Mouse (Mus musculus) midbrain, embryonic 10.5 days (tissue): ENCODE data around the gene Ndufa8. TPM values are rescaled to one million over a fixed set of nuclear protein-coding genes. Genes with fewer than 3 reads are reported as not detected.
A peak's percentile ranks its signal among the peaks of the same experiment; 100 is the strongest.

ENCODE experiments used
- DNase-seq: peaks from one replicate; pipeline ENCODE4 v3.0.0-alpha.2; 2017; ENCODE audit warnings: low spot score
- H3K27ac ChIP-seq: fragments of 300-500 bp; sonication (generic); replicated peaks from 2 replicates; pipeline ENCODE4 v1.5.1; 2016; ENCODE audit warnings: mild to moderate bottlenecking
- H3K27me3 ChIP-seq: fragments of 300-500 bp; sonication (generic); 2 replicates; pipeline ENCODE4 v1.6.1; 2016; ENCODE audit warnings: low read depth, mild to moderate bottlenecking; ENCODE audit not compliant: poor library complexity, severe bottlenecking
- H3K36me3 ChIP-seq: fragments of 300-500 bp; sonication (generic); 2 replicates; pipeline ENCODE4 v1.6.1; 2016; ENCODE audit warnings: mild to moderate bottlenecking, moderate library complexity
- H3K4me1 ChIP-seq: fragments of 300-500 bp; sonication (generic); 2 replicates; pipeline ENCODE4 v1.6.1; 2016
- H3K4me3 ChIP-seq: fragments of 300-500 bp; sonication (generic); 2 replicates; pipeline ENCODE4 v1.5.1; 2016; ENCODE audit warnings: mild to moderate bottlenecking, moderate library complexity
- H3K9me3 ChIP-seq: fragments of 300-500 bp; sonication (generic); replicated peaks from 2 replicates; pipeline ENCODE4 v1.6.1; 2016; ENCODE audit warnings: mild to moderate bottlenecking
- WGBS: fragments of 180-500 bp; shearing (Covaris S2); methylation state at CpG from one replicate; pipeline ENCODE4 v1.1.7; 2016; 5-methylcytosine and 5-hydroxymethylcytosine counted together
- polyA plus RNA-seq: library from polyadenylated mRNA; unstranded; fragments of >200 nt; fragmentation: Nextera tagmentation; extraction: Ambion mirVana; gene quantifications from 2 replicates; pipeline ENCODE4 v1.2.1, GENCODE M21; 2016

The Ndufa8 gene
- polyA plus RNA-seq, 1 experiment from 2014 or later, result 202 TPM

DNA sequence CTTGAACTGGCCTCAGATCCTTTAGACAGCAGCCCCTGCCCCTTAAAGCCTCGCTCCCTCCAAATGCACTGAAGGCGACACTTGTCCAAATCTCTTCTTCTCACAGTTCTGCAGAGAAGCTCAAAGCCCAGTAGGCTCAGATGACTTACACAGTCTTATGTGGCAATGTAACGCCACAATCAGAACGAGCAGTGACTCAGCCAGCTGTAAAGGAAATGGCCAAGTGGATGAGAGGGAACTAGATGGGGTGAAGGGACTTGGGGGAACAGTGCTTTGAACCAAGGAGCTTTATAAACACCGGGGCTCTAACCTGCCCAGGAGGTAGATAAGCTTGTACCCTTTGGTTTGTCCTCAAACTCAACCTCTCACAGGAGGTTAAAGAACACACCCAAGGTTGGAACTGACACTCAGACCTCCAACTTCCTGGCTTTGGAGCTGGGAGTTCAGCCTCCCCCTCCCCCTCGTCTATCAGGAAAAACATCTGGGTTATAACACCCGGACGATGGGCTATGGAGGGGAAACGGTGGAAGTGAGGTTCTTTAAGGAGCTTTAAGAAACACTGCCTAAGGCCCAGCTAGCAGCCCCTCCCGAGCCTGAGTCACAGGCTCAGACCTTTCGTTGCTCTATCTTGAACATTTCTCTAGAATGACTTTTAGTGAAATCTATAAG lies 13.7 kb downstream of the Ndufa8 start:
- H3K9me3 ChIP-seq, result no peaks in the 10 kb centered on the region
- WGBS, result 84% methylated on average over 11 of the region's 11 CpGs
- no peak overlapping the region for H3K4me3 ChIP-seq
- no peak overlapping the region for H3K27ac ChIP-seq
- peaks cover 47% of the 10 kb centered on the region for H3K36me3 ChIP-seq
- DNase-seq, result no peak
- no peaks in the 10 kb centered on the region for H3K27me3 ChIP-seq
- no peaks in the 10 kb centered on the region for H3K4me1 ChIP-seq

DNA sequence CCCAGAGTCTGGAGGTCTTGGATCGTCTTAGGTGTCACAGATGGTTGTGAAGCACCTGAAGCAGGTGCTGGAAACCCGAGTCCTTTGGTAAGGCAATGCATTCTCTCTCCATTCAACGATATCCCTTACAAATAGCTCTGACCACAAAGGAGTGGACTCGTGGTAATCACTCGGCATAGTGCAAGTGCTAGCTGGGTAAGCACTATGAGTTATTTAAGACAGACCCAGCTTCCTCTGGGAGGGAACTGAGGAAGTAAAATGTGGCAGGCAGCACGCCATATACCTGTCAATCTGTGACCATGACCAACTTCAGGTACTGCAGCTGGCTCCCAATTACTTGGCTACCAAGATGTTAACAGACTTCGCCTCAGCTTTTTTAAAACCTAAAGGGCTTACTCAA lies 14.3 kb downstream of the Ndufa8 start:
- no peak overlapping the region for H3K4me3 ChIP-seq
- no peaks in the 10 kb centered on the region for H3K27me3 ChIP-seq
- DNase-seq, result no peak
- 91% methylated on average over 7 of the region's 7 CpGs for WGBS
- no peaks in the 10 kb centered on the region for H3K4me1 ChIP-seq
- no peaks in the 10 kb centered on the region for H3K9me3 ChIP-seq
- H3K27ac ChIP-seq, result no peak overlapping the region
- peaks cover 45% of the 10 kb centered on the region for H3K36me3 ChIP-seq

DNA sequence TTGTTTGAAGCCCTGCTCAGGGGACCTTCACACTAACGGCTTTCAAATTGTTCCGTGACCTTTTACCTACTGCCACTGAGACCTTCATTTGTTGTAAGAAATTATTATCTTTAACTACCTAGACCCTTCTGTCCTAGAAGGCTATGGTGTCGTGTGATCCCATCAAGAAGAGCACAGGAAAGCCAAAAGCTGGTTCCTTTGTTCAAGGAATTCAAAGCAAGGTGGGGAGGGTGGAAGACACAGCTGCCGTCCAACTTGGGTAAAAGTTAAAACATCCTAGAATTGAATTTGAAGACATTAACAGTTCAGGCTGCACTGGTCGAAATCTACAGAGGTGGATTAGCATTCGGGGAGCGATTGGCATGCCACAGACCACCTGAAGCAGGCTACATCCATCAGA lies 15.2 kb downstream of the Ndufa8 start:
- Histone ChIP-seq H3K27me3 (no peaks in the 10 kb centered on the region), H3K27ac (no peak overlapping the region), H3K4me1 (no peaks in the 10 kb centered on the region), H3K36me3 (peaks cover 36% of the 10 kb centered on the region), H3K9me3 (no peaks in the 10 kb centered on the region), H3K4me3 (no peak overlapping the region)
- DNase-seq, result no peak
- WGBS, result 81% methylated on average over 7 of the region's 7 CpGs

GRCm38 (mm10) chr2:36032884-36033283 lies 16.3 kb downstream of the Ndufa8 start:
- no peak overlapping the region for H3K4me3 ChIP-seq
- H3K36me3 ChIP-seq, result peaks cover 29% of the 10 kb centered on the region
- 86% methylated on average over 7 of the region's 7 CpGs for WGBS
- no peaks in the 10 kb centered on the region for H3K4me1 ChIP-seq
- no peaks in the 10 kb centered on the region for H3K27me3 ChIP-seq
- H3K27ac ChIP-seq, result no peak overlapping the region
- no peaks in the 10 kb centered on the region for H3K9me3 ChIP-seq
- DNase-seq, result no peak

DNA sequence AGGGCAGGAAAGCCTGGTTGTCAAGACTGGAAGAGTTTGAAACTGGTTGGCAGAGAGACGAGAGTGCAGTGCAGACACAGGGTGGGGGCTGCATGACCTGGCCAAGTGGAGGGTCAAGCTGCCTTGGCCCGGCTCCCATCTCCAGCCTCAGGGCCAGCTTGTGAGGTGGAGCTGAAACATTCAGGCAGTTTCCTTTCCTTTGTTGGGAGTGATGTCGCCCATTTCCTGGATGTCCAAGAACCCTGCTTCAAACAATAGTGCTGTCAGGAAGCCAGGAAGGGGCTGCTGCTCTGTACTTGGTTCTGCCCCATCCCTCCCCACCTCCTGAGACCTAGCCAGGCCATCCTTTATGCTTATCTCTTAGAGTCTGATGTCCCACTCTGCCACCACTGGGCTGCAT lies 25.9 kb downstream of the Ndufa8 start:
- Histone ChIP-seq H3K36me3 (no peaks in the 10 kb centered on the region), H3K9me3 (no peaks in the 10 kb centered on the region), H3K27me3 (peaks cover 16% of the 10 kb centered on the region), H3K27ac (no peak overlapping the region), H3K4me3 (no peak overlapping the region), H3K4me1 (peaks cover 11% of the 10 kb centered on the region)
- no peak for DNase-seq
- WGBS, result 69% methylated on average over 3 of the region's 3 CpGs

DNA sequence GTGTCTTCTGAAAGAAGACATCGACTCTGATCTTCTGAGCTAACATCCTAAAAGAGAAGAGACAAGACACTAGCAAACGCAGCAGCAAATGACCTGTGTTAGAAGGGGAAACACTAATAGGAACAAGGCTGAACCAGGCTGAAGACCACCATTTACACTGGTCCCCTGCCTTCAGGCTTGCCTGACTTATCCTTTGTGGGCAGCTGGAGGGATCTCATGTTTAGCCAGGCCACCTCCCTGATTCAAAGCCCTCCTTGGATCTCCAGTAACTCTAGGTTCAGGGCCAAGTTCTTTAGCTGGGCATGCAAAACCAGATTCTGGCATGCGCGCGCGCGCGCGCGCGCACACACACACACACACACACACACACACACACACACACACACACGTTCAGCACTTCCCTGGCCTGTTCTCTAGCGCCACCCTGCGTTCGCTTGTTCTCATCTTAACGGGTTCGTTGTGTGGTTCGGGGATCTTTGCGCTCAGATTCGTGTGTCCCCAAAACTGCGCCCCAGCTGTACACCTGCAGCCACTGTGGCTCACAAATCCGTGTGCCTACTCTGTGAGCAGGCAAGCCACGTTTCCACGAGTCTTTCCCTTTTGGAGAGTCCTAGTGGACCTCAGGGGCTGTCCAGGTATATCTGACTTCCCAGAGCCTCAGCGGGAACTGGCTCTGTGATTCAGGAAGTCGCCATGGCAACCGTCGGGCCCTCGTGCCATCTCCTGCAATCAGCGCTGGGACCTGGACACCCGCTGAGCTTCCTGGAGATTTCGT lies 27.6 kb downstream of the Ndufa8 start:
- WGBS, result 10% methylated on average over 32 of the region's 32 CpGs
- Histone ChIP-seq H3K4me3 (peak overlapping the region; percentile 48), H3K27me3 (peaks cover 16% of the 10 kb centered on the region), H3K9me3 (no peaks in the 10 kb centered on the region), H3K36me3 (no peaks in the 10 kb centered on the region), H3K27ac (no peak overlapping the region; the same call in 1 of the 2 replicates), H3K4me1 (peaks cover 11% of the 10 kb centered on the region)
- peak; percentile 80 for DNase-seq

DNA sequence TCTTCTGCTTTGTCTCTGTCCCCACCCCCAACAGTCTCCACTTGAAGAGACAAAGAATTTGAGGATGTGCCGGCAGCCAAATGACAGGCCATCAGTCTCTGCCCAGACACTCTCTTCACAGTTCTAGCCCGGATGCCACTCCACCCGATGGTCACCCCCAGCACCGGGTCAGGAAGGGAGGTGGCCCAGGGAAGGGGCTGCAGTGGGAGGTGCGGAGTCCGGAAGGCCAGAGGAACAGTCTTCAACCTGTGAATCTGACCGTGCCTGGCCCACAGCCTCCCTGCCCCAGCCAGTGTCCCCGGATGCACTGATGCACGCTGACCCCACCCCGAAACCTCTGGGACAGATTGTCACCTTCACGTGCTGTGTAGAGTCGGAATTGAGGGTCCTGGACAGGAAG lies 36.2 kb downstream of the Ndufa8 start:
- peaks cover 37% of the 10 kb centered on the region for H3K27me3 ChIP-seq
- no peak for DNase-seq
- H3K4me1 ChIP-seq, result peaks cover 16% of the 10 kb centered on the region
- no peak overlapping the region for H3K27ac ChIP-seq
- H3K4me3 ChIP-seq, result no peak overlapping the region
- WGBS, result 73% methylated on average over 12 of the region's 12 CpGs
- no peaks in the 10 kb centered on the region for H3K9me3 ChIP-seq
- H3K36me3 ChIP-seq, result no peaks in the 10 kb centered on the region

- Histone ChIP-seq H3K4me1 (peaks cover 16% of the 10 kb centered on the region), H3K9me3 (no peaks in the 10 kb centered on the region), H3K27ac (peak overlapping the region; percentile 77), H3K4me3 (peak overlapping the region; percentile 56), H3K27me3 (peaks cover 37% of the 10 kb centered on the region), H3K36me3 (no peaks in the 10 kb centered on the region)
- DNase-seq, result peak; percentile 50
- WGBS, result under 1% methylated on average over 44 of the region's 44 CpGs
Observed at GRCm38 (mm10) chr2:36011331-36011825, 37.8 kb downstream of the Ndufa8 start.

GRCm38 (mm10) chr2:36010579-36010978 lies 38.6 kb downstream of the Ndufa8 start:
- H3K27me3 ChIP-seq, result peaks cover 37% of the 10 kb centered on the region
- H3K27ac ChIP-seq, result no peak overlapping the region
- no peaks in the 10 kb centered on the region for H3K9me3 ChIP-seq
- peak overlapping the region; percentile 56 for H3K4me3 ChIP-seq
- peaks cover 16% of the 10 kb centered on the region for H3K4me1 ChIP-seq
- WGBS, result 42% methylated on average over 8 of the region's 8 CpGs
- peak; percentile 25 for DNase-seq
- H3K36me3 ChIP-seq, result no peaks in the 10 kb centered on the region

GRCm38 (mm10) chr2:36009386-36009785 lies 39.8 kb downstream of the Ndufa8 start:
- WGBS, result 27% methylated on average over 4 of the region's 4 CpGs
- Histone ChIP-seq H3K27ac (no peak overlapping the region), H3K4me1 (peaks cover 17% of the 10 kb centered on the region), H3K27me3 (peaks cover 48% of the 10 kb centered on the region), H3K36me3 (no peaks in the 10 kb centered on the region), H3K9me3 (no peaks in the 10 kb centered on the region), H3K4me3 (no peak overlapping the region)
- DNase-seq, result peak; percentile 73

- WGBS, result 38% methylated on average over 1 of the region's 1 CpGs
- H3K9me3 ChIP-seq, result no peaks in the 10 kb centered on the region
- H3K4me3 ChIP-seq, result no peak overlapping the region
- H3K36me3 ChIP-seq, result no peaks in the 10 kb centered on the region
- DNase-seq, result peak; percentile 52
- H3K27me3 ChIP-seq, result peaks cover 51% of the 10 kb centered on the region
- peaks cover 24% of the 10 kb centered on the region for H3K4me1 ChIP-seq
- H3K27ac ChIP-seq, result no peak overlapping the region
Observed at GRCm38 (mm10) chr2:36008071-36008470, 41.1 kb downstream of the Ndufa8 start.

DNA sequence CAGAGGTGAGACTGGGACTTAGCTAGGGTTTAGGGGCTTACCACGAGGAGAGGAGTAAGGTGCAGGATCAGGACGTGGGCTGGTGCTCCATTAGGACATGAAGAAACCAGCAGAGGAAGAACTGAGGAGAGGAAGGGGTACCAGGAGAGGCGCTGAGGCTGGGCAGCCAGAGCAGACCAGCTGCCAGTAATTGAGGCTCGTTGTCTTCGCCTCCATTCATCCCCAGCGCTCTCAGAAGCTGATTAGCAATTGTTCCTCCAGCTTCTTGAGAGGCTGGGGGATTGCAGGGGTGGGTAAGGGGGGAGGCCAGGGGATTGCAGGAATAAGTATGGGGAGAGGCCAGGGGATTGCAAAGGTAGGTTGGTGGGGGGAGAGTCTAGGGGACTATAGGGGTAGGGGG lies 47.0 kb downstream of the Ndufa8 start:
- Histone ChIP-seq H3K4me1 (0 out of 2 replicates have a peak, but pooled peaks cover 13% of the 10 kb centered on the region), H3K27me3 (peaks cover 15% of the 10 kb centered on the region), H3K9me3 (no peaks in the 10 kb centered on the region), H3K4me3 (no peak overlapping the region), H3K27ac (no peak overlapping the region), H3K36me3 (no peaks in the 10 kb centered on the region)
- WGBS, result 47% methylated on average over 6 of the region's 6 CpGs
- no peak for DNase-seq

GRCm38 (mm10) chr2:36000390-36000789 lies 48.8 kb downstream of the Ndufa8 start:
- H3K27me3 ChIP-seq, result peaks cover 15% of the 10 kb centered on the region
- H3K4me3 ChIP-seq, result no peak overlapping the region
- H3K27ac ChIP-seq, result no peak overlapping the region
- no peaks in the 10 kb centered on the region for H3K36me3 ChIP-seq
- no peaks in the 10 kb centered on the region for H3K9me3 ChIP-seq
- 0 out of 2 replicates have a peak, but pooled peaks cover 13% of the 10 kb centered on the region for H3K4me1 ChIP-seq
- DNase-seq, result no peak
- 57% methylated on average over 1 of the region's 1 CpGs for WGBS
